Mouse (Mus musculus) heart, postnatal 36 days (tissue): ENCODE results near the gene Cpsf6. TPM values are rescaled to one million over a fixed set of nuclear protein-coding genes. Genes with fewer than 3 reads are reported as not detected.
A peak's percentile ranks its signal among the peaks of the same experiment; 100 is the strongest.
"Not testable (repeated sequence)": the region's sequence is repeated elsewhere in the genome, so short reads cannot be mapped to it uniquely, and the experiment has no call there.

Source experiments
- DNase-seq, 2 experiments: peaks; one replicate each; pipeline ENCODE4 v3.0.0; 2021 to 2022
- intact Hi-C: fragments of 180-260 bp; cut with DNase I; formaldehyde crosslinking; loops from one replicate; pipeline ENCODE4 v1.15.1; 2025
- total RNA-seq, 2 experiments: library from RNA; stranded (reverse); gene quantifications; 2 replicates each; pipeline ENCODE4 v1.2.3; 2021

Gene Cpsf6
- total RNA-seq, 2 experiments from 2014 or later, result 30.0 to 33.7 TPM

- DNase-seq, result no peak
- intact Hi-C loops, result no loop called here
Observed at GRCm38 (mm10) chr10:117388637-117389370, 9.0 kb upstream of the Cpsf6 start.

GRCm38 (mm10) chr10:117387961-117388636 lies 8.3 kb upstream of the Cpsf6 start:
- intact Hi-C loops, DNase-seq: not testable (repeated sequence)

- no peak for DNase-seq
- intact Hi-C loops, result no loop called here
Observed at GRCm38 (mm10) chr10:117386981-117387380, 7.2 kb upstream of the Cpsf6 start.

GRCm38 (mm10) chr10:117386261-117386660 lies 6.4 kb upstream of the Cpsf6 start:
- intact Hi-C loops, result no loop called here
- no peak for DNase-seq

- intact Hi-C loops, result no loop called here
- no peak for DNase-seq
Observed at GRCm38 (mm10) chr10:117385431-117385830, 5.6 kb upstream of the Cpsf6 start.

- intact Hi-C loops, result no loop called here
- no peak for DNase-seq
Observed at GRCm38 (mm10) chr10:117385086-117385430, 5.2 kb upstream of the Cpsf6 start.

- intact Hi-C loops, result no loop called here
- DNase-seq, result no peak
Observed at GRCm38 (mm10) chr10:117384386-117385085, 4.7 kb upstream of the Cpsf6 start.

GRCm38 (mm10) chr10:117383941-117384340 lies 4.1 kb upstream of the Cpsf6 start:
- intact Hi-C loops, result no loop called here
- no peak for DNase-seq

- intact Hi-C loops, result no loop called here
- DNase-seq, result no peak
Observed at GRCm38 (mm10) chr10:117382996-117383550, 3.3 kb upstream of the Cpsf6 start.

GRCm38 (mm10) chr10:117382146-117382545 lies 2.3 kb upstream of the Cpsf6 start:
- no peak for DNase-seq
- intact Hi-C loops, result no loop called here

- intact Hi-C loops, result no loop called here
- DNase-seq, result no peak
Observed at GRCm38 (mm10) chr10:117380721-117381570, 1.1 kb upstream of the Cpsf6 start.

- intact Hi-C loops, result loop anchor here (10.0 kb wide), 1 partner anchor 315 kb away; the partner anchor contains the start of gene Cct2
- DNase-seq, result no peak
Observed at GRCm38 (mm10) chr10:117379441-117379840, 374 bp downstream of the Cpsf6 start.

- intact Hi-C loops, result loop anchor here (10.0 kb wide), 1 partner anchor 314 kb away; the partner anchor contains the start of gene Cct2
Observed at GRCm38 (mm10) chr10:117378642-117379041, 1.2 kb downstream of the Cpsf6 start.

GRCm38 (mm10) chr10:117378291-117378555 lies 1.6 kb downstream of the Cpsf6 start:
- no peak for DNase-seq
- intact Hi-C loops, result loop anchor here (10.0 kb wide), 1 partner anchor 313 kb away; the partner anchor contains the start of gene Cct2

More at GRCm38 (mm10) chr10:117378642-117379041, 1.2 kb downstream of the Cpsf6 start:
- no peak for DNase-seq

GRCm38 (mm10) chr10:117377431-117378290 lies 2.2 kb downstream of the Cpsf6 start:
- no peak for DNase-seq
- intact Hi-C loops, result loop anchor here (2.0 to 10.0 kb wide), 2 partner anchors 15 to 313 kb away; partner anchors contain the start of gene Cct2

GRCm38 (mm10) chr10:117376580-117377189 lies 3.1 kb downstream of the Cpsf6 start:
- peak; percentile 97 to 99 for DNase-seq
- intact Hi-C loops, result loop anchor here (2.0 to 10.0 kb wide), 2 partner anchors 16 to 312 kb away; partner anchors contain the start of gene Cct2

GRCm38 (mm10) chr10:117375841-117376579 lies 3.8 kb downstream of the Cpsf6 start:
- DNase-seq, result peak; percentile 53 to 66
- intact Hi-C loops, result loop anchor here (2.0 to 10.0 kb wide), 2 partner anchors 17 to 311 kb away; partner anchors contain the start of gene Cct2

- DNase-seq, result no peak
- intact Hi-C loops, result loop anchor here (10.0 kb wide), 1 partner anchor 310 kb away; the partner anchor contains the start of gene Cct2
Observed at GRCm38 (mm10) chr10:117375163-117375562, 4.7 kb downstream of the Cpsf6 start.
